Mouse (Mus musculus): ENCODE results near the gene Olfr1043. TPM values are rescaled to one million over a fixed set of nuclear protein-coding genes. Genes with fewer than 3 reads are reported as not detected.
"Not testable (repeated sequence)": the region's sequence is repeated elsewhere in the genome, so short reads cannot be mapped to it uniquely, and the experiment has no call there.

Olfr1043 gene
- total RNA-seq (2021): not detected
- long read RNA-seq, experiment 1: 0 reads
- long read RNA-seq, experiment 2: 0 reads

- intact Hi-C loops (cut with DNase I): no loop called here
- no peak for DNase-seq
Observed at GRCm38 (mm10) chr2:86167422-86167821, at the start of gene Olfr1043. Gene Olfr1043 (minus strand): TSS chr2:86167522.

DNA sequence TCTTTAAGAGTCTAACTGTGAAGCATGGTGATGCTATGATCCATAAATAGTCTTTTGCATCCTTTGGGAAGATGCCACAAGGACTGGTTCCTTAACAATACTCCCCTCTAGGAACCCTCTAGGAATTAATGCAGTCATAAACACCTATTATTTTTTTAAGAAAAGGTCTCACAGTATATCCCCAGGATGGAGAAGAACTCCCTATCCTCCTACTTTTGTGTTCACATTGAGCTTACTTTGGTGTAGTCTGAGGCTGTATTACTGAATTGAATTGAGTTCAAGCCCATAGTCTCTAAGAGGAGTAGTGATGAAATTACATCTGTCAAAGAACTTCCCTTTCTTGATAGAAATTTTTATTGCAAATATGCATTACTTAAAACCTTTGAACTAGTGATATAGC is 35.6 kb upstream of the Olfr1043 start, which contains the start of gene Olfr1045:
TSS of gene Olfr1045 (minus strand) at position 101 of the 400 bp plus-strand sequence.
- intact Hi-C loops (cut with DNase I): no loop called here
- no peak for DNase-seq

GRCm38 (mm10) chr2:86195863-86196262 is 28.5 kb upstream of the Olfr1043 start:
- intact Hi-C loops (cut with DNase I): no loop called here
- DNase-seq: no peak

- no peak for DNase-seq
- intact Hi-C loops (cut with DNase I): no loop called here
Observed at GRCm38 (mm10) chr2:86185583-86185982, 18.3 kb upstream of the Olfr1043 start, which contains the start of gene Olfr52. Gene Olfr52 (minus strand): TSS chr2:86185683.

DNA sequence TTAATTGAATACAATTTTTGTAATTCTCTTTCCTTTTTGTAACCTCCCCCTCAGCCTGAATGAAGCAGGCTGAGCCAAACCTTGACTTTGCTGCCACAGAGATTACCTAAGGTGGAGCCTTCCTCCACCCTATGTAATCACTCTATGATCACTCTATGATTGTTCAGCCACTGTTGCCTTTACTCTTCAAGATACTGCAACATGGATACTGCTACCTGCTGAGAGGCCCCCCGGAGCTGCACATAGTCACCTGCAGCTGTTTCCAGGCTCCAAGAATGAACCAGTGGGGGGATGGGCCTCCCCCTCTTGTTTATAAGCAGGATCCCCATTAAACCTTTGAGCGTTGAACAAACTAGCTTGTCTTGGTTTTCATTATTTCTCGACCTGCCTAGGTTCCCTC is 12.6 kb upstream of the Olfr1043 start:
- intact Hi-C loops (cut with DNase I): no loop called here
- DNase-seq: no peak

- intact Hi-C loops (cut with DNase I): no loop called here
- no peak for DNase-seq
Observed at GRCm38 (mm10) chr2:86177720-86178119, 10.4 kb upstream of the Olfr1043 start, which contains the start of gene Olfr1044. Gene Olfr1044 (minus strand): TSS chr2:86177820.

DNA sequence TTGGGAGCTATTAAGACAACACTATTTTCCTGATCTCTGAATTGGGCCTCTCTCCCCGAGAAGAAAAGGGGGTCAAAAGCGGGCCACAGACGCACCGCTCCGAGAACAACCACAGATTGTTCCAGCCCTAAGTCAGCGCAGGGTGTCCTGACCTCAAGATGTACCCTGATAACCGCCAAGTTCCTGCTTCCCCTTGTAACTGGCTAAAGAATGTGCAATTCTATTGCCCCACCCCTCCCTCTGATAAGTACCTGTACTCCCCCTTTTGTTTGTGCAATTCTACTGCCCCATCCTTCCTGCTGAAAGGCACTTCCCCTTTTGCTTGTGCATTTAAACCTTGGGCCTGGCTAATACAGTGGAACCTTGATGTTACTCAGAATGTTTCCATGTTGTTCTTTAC is 8.1 kb upstream of the Olfr1043 start:
- DNase-seq; intact Hi-C loops (cut with DNase I): not testable (repeated sequence)

- no peak for DNase-seq
- intact Hi-C loops (cut with DNase I): no loop called here
Observed at GRCm38 (mm10) chr2:86161738-86162137, 5.6 kb downstream of the Olfr1043 start, which contains the start of gene Olfr1042. Gene Olfr1042 (minus strand): TSS chr2:86161838.

GRCm38 (mm10) chr2:86146632-86147031 is 20.7 kb downstream of the Olfr1043 start, which contains the start of gene Olfr1040:
Gene Olfr1040 (minus strand): TSS chr2:86146732.
- DNase-seq: no peak
- intact Hi-C loops (cut with DNase I): no loop called here

DNA sequence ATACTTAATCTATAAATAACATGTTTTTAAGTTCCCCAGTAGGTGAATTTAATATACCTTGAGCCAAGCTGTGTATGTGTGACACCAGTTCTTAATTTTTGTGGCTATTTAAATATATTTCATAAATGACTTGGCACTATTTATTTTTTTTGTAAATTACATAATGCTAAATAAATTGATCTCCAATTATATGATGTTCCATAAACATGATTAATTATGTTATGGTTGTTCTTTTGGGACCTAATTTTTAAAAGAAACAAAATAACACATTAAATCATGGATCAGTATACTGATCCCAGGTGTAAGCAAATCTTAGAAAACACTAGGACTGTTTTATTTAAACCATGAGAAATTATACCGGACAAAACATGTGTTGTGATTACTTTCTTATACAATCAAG is 31.5 kb downstream of the Olfr1043 start, which contains the start of gene Olfr1039:
TSS of gene Olfr1039 (minus strand) at position 101 of the 400 bp plus-strand sequence.
- intact Hi-C loops (cut with DNase I): no loop called here
- no peak for DNase-seq

Other genes starting within 250 kb of the Olfr1043 start
- gene Olfr1026, start 246.0 kb downstream of the Olfr1043 start, total RNA-seq (2021): not detected
- not detected for gene Olfr1028, start 217.1 kb downstream of the Olfr1043 start, total RNA-seq (2021)
- gene Olfr1029, start 193.6 kb downstream of the Olfr1043 start, total RNA-seq (2021): not detected
- not detected for gene Olfr1030, start 188.2 kb downstream of the Olfr1043 start, total RNA-seq (2021)
- gene Olfr1031, start 177.2 kb downstream of the Olfr1043 start, total RNA-seq (2021): not detected
- gene Olfr1032, start 162.0 kb downstream of the Olfr1043 start, total RNA-seq (2021): not detected
- under 1 TPM in 1 of 2 experiments, not detected in 1; 0.08 TPM for gene Olfr1033, start 146.9 kb downstream of the Olfr1043 start, total RNA-seq (2021)
- gene Olfr1034, start 121.7 kb downstream of the Olfr1043 start, total RNA-seq (2021): not detected
- gene Olfr1036, start 93.5 kb downstream of the Olfr1043 start, total RNA-seq (2021): not detected
- not detected for gene Olfr1037, start 80.1 kb downstream of the Olfr1043 start, total RNA-seq (2021)
- gene Olfr1039, start 31.6 kb downstream of the Olfr1043 start, total RNA-seq (2021): not detected
- gene Olfr1040, start 20.8 kb downstream of the Olfr1043 start, total RNA-seq (2021): not detected
- gene Olfr1042, start 5.7 kb downstream of the Olfr1043 start, total RNA-seq (2021): not detected
- not detected for gene Olfr1044, start 10.3 kb upstream of the Olfr1043 start, total RNA-seq (2021)
- not detected for gene Olfr52, start 18.2 kb upstream of the Olfr1043 start, total RNA-seq (2021)
- gene Olfr1045, start 35.5 kb upstream of the Olfr1043 start, total RNA-seq (2021): not detected
- gene Olfr1046, start 51.8 kb upstream of the Olfr1043 start, total RNA-seq (2021): not detected
- not detected for gene Olfr1047, start 63.9 kb upstream of the Olfr1043 start, total RNA-seq (2021)
- not detected for gene Olfr1048, start 72.8 kb upstream of the Olfr1043 start, total RNA-seq (2021)
- gene Olfr1049, start 90.8 kb upstream of the Olfr1043 start, total RNA-seq (2021): not detected
- gene Olfr1051, start 111.6 kb upstream of the Olfr1043 start, total RNA-seq (2021): not detected
- not detected for gene Olfr1052, start 124.9 kb upstream of the Olfr1043 start, total RNA-seq (2021)
- gene Olfr1053, start 147.8 kb upstream of the Olfr1043 start, total RNA-seq (2021): not detected
- gene Olfr1054, start 167.9 kb upstream of the Olfr1043 start, total RNA-seq (2021): not detected
- not detected for gene Olfr1055, start 182.8 kb upstream of the Olfr1043 start, total RNA-seq (2021)
- not detected for gene Olfr1056, start 194.9 kb upstream of the Olfr1043 start, total RNA-seq (2021)
- gene Olfr1057, start 210.9 kb upstream of the Olfr1043 start, total RNA-seq (2021): not detected
- not detected for gene Olfr1058, start 221.0 kb upstream of the Olfr1043 start, total RNA-seq (2021)
- not detected for gene Olfr1061, start 246.5 kb upstream of the Olfr1043 start, total RNA-seq (2021)